In the genomic region with DNA sequence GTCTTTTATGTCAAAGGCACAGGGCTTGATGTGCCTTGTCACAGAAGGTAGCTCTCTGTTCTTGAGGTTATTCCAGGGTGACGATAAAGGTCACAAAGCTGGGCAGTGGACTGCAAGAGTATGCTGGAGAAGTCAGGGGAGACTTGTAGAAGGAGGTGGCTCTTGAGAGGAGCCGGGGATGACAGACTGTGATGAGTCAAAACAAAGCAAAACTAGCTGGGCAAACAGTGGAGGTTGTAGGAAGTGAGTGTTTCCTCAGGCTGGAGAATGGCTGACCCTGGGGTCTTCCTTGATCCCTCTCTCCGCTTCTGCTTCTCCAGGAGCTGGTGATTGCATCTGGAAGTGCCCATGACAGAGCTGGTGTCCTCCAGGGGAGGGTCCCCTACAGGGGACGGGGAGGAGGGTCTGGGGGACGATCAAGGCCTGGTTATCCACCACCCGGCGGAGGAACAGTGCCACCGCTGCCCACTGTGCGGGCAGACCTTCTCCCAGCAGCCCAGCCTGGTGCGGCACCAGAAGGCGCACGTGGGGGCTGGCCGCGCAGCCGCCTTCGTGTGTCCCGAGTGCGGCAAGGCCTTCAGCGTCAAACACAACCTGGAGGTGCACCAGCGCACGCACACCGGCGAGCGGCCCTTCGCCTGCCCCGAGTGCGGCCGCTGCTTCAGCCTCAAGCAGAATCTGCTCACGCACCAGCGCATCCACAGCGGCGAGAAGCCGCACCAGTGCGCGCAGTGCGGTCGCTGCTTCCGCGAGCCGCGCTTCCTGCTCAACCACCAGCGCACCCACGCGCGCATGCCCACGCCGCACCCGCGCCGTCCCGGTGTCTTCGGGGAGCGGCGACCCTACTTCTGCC, we compare ENCODE assay signal across 8 mouse cellular contexts. TPM values are rescaled to one million over a fixed set of nuclear protein-coding genes. Genes with fewer than 3 reads are reported as not detected.
A peak's percentile ranks its signal among the peaks of the same experiment; 100 is the strongest.
DNase-seq lines count a peak whose midpoint lies in the region; ATAC-seq and TF ChIP-seq lines count a peak whose summit lies in the region.

No protein-coding gene starts in this region.

- peak overlapping the region; percentile 82 for H3K4me2 ChIP-seq in heart, embryonic 12.5 days
- peak overlapping the region; percentile 72 for H3K4me2 ChIP-seq in forebrain, embryonic 13.5 days
- H3K4me2 ChIP-seq in kidney, embryonic 16.5 days (replicated peaks; ENCODE audit: low read depth, low read length) = peak overlapping the region; percentile 92
- H3K4me2 ChIP-seq in liver, embryonic 15.5 days = peak overlapping the region; percentile 66

- H3K27me3 ChIP-seq in heart, embryonic 12.5 days (replicated peaks) = peaks cover 35% of the 10 kb centered on the region
- H3K27me3 ChIP-seq in forebrain, embryonic 13.5 days = peaks cover 50% of the 10 kb centered on the region
- peaks cover 4% of the 10 kb centered on the region; the same call in 1 of the 2 replicates for H3K27me3 ChIP-seq in kidney, embryonic 16.5 days (ENCODE audit: insufficient read depth, low read length)
- H3K27me3 ChIP-seq in liver, embryonic 15.5 days = peaks cover 50% of the 10 kb centered on the region

- H3K36me3 ChIP-seq in heart, embryonic 12.5 days = no peaks in the 10 kb centered on the region
- H3K36me3 ChIP-seq in forebrain, embryonic 13.5 days (ENCODE audit: poor library complexity, severe bottlenecking) = no peaks in the 10 kb centered on the region
- no peaks in the 10 kb centered on the region for H3K36me3 ChIP-seq in kidney, embryonic 16.5 days (ENCODE audit: insufficient read depth, low read length)
- H3K36me3 ChIP-seq in liver, embryonic 15.5 days (replicated peaks) = no peaks in the 10 kb centered on the region

- WGBS in heart, embryonic 12.5 days = 7% methylated on average over 54 of the region's 54 CpGs
- 8% methylated on average over 52 of the region's 54 CpGs for WGBS in forebrain, embryonic 13.5 days
- 5% methylated on average over 53 of the region's 54 CpGs for WGBS in kidney, embryonic 16.5 days
- 10% methylated on average over 54 of the region's 54 CpGs for WGBS in liver, embryonic 15.5 days (ENCODE audit: insufficient replicate concordance)

- H3K9ac ChIP-seq in heart, embryonic 12.5 days = peak overlapping the region; percentile 57
- peak overlapping the region; percentile 69 for H3K9ac ChIP-seq in forebrain, embryonic 13.5 days
- H3K9ac ChIP-seq in kidney, embryonic 16.5 days (replicated peaks; ENCODE audit: low read length) = peak overlapping the region; percentile 69
- H3K9ac ChIP-seq in liver, embryonic 15.5 days = no peak overlapping the region

- TF ChIP-seq POLR2A in brain, embryonic 14.5 days (IDR thresholded peaks at IDR 0.05; ENCODE audit: borderline replicate concordance, extremely low read depth, insufficient read depth, insufficient read length, poor library complexity, severe bottlenecking) = peak; percentile 37; the same call in 1 of the 2 replicates

- no peak overlapping the region for H3K27ac ChIP-seq in heart, embryonic 12.5 days (ENCODE audit: poor library complexity, severe bottlenecking)
- H3K27ac ChIP-seq in forebrain, embryonic 13.5 days = no peak overlapping the region
- peak overlapping the region; percentile 84 for H3K27ac ChIP-seq in kidney, embryonic 16.5 days (ENCODE audit: low read length)
- no peak overlapping the region for H3K27ac ChIP-seq in liver, embryonic 15.5 days (replicated peaks)

- H3K9me3 ChIP-seq in heart, embryonic 12.5 days (replicated peaks) = no peaks in the 10 kb centered on the region
- no peaks in the 10 kb centered on the region for H3K9me3 ChIP-seq in forebrain, embryonic 13.5 days (replicated peaks)
- no peaks in the 10 kb centered on the region for H3K9me3 ChIP-seq in kidney, embryonic 16.5 days (ENCODE audit: low read length)
- no peaks in the 10 kb centered on the region for H3K9me3 ChIP-seq in liver, embryonic 15.5 days (replicated peaks)

- peak; percentile 26; the same call in 1 of the 2 replicates for ATAC-seq in heart, embryonic 12.5 days (ENCODE audit: insufficient number of reproducible peaks, low FRiP score)
- ATAC-seq in forebrain, embryonic 13.5 days = peak; percentile 77
- ATAC-seq in kidney, embryonic 16.5 days (ENCODE audit: low FRiP score, low TSS enrichment) = peak; percentile 21; the same call in 1 of the 2 replicates
- no peak for ATAC-seq in liver, embryonic 15.5 days (ENCODE audit: insufficient read depth)

- H3K4me1 ChIP-seq in heart, embryonic 12.5 days (replicated peaks) = peaks cover 23% of the 10 kb centered on the region
- peaks cover 20% of the 10 kb centered on the region for H3K4me1 ChIP-seq in forebrain, embryonic 13.5 days
- H3K4me1 ChIP-seq in kidney, embryonic 16.5 days (ENCODE audit: insufficient read depth, low read length) = peaks cover 18% of the 10 kb centered on the region
- peaks cover 19% of the 10 kb centered on the region for H3K4me1 ChIP-seq in liver, embryonic 15.5 days (replicated peaks)

- no peak for TF ChIP-seq CTCF in brain, embryonic 14.5 days (IDR thresholded peaks at IDR 0.05; ENCODE audit: borderline replicate concordance, extremely low read depth, insufficient read depth, insufficient read length)

- no peak for DNase-seq in heart, postnatal 4 days
- DNase-seq in brain, embryonic 14.5 days (ENCODE audit: low read depth) = peak; percentile 71
- peak; percentile 74 for DNase-seq in right cerebral cortex, adult 18-20 months
- no peak for DNase-seq in urinary bladder, postnatal 10 days (ENCODE audit: low spot score)

- peak overlapping the region; percentile 41 for H3K4me3 ChIP-seq in heart, embryonic 12.5 days
- peak overlapping the region; percentile 47 for H3K4me3 ChIP-seq in forebrain, embryonic 13.5 days
- H3K4me3 ChIP-seq in kidney, embryonic 16.5 days (ENCODE audit: low read length) = peak overlapping the region; percentile 48
- H3K4me3 ChIP-seq in liver, embryonic 15.5 days (replicated peaks) = peak overlapping the region; percentile 37

RNA-seq across cellular contexts. Expression of a gene that starts 2.5 kb away (rescaled TPM):
- polyA plus RNA-seq in heart, embryonic 12.5 days (2016; fragmentation: Nextera tagmentation; extraction: Ambion mirVana) = 1.3 TPM in 2 replicates
- under 1 TPM; 0.41 to 0.50 TPM for total RNA-seq in heart, postnatal 4 days (2021)
- 11.0 and 14.0 TPM in 2 replicates for polyA plus RNA-seq in brain, embryonic 14.5 days (2012; rRNA removed)
- polyA plus RNA-seq in forebrain, embryonic 13.5 days (2015; fragmentation: Nextera tagmentation; extraction: Ambion mirVana) = 3.1 and 5.4 TPM in 2 replicates
- 4.3 and 5.4 TPM in 2 replicates for polyA plus RNA-seq in kidney, embryonic 16.5 days (2015; fragmentation: Nextera tagmentation; extraction: Ambion mirVana)
- polyA plus RNA-seq in liver, embryonic 15.5 days (2015; fragmentation: Nextera tagmentation; extraction: Ambion mirVana) = 0.18 and 0.24 TPM in 2 replicates

RNA-seq across cellular contexts. Expression of a gene that starts 18.0 kb away (rescaled TPM):
- 0.90 and 1.2 TPM in 2 replicates for polyA plus RNA-seq in heart, embryonic 12.5 days (2016; fragmentation: Nextera tagmentation; extraction: Ambion mirVana)
- 1 to 10 TPM; 9.0 to 9.3 TPM for total RNA-seq in heart, postnatal 4 days (2021)
- 0.81 and 1.6 TPM in 2 replicates for polyA plus RNA-seq in brain, embryonic 14.5 days (2012; rRNA removed)
- polyA plus RNA-seq in forebrain, embryonic 13.5 days (2015; fragmentation: Nextera tagmentation; extraction: Ambion mirVana) = 0.19 and 0.28 TPM in 2 replicates
- 3.5 TPM in 2 replicates for polyA plus RNA-seq in kidney, embryonic 16.5 days (2015; fragmentation: Nextera tagmentation; extraction: Ambion mirVana)
- polyA plus RNA-seq in liver, embryonic 15.5 days (2015; fragmentation: Nextera tagmentation; extraction: Ambion mirVana) = 0.81 and 0.92 TPM in 2 replicates

RNA-seq across cellular contexts. Expression of a gene that starts 27.2 kb away (rescaled TPM):
- polyA plus RNA-seq in heart, embryonic 12.5 days (2016; fragmentation: Nextera tagmentation; extraction: Ambion mirVana) = 5.6 and 5.8 TPM in 2 replicates
- 1 to 10 TPM; 4.0 to 5.4 TPM for total RNA-seq in heart, postnatal 4 days (2021)
- polyA plus RNA-seq in brain, embryonic 14.5 days (2012; rRNA removed) = 14.6 and 15.0 TPM in 2 replicates
- polyA plus RNA-seq in forebrain, embryonic 13.5 days (2015; fragmentation: Nextera tagmentation; extraction: Ambion mirVana) = 13.4 and 13.8 TPM in 2 replicates
- 7.5 and 9.3 TPM in 2 replicates for polyA plus RNA-seq in kidney, embryonic 16.5 days (2015; fragmentation: Nextera tagmentation; extraction: Ambion mirVana)
- 1.7 and 1.9 TPM in 2 replicates for polyA plus RNA-seq in liver, embryonic 15.5 days (2015; fragmentation: Nextera tagmentation; extraction: Ambion mirVana)

RNA-seq across cellular contexts. Expression of a gene that starts 35.3 kb away (rescaled TPM):
- not detected in 2 replicates for polyA plus RNA-seq in heart, embryonic 12.5 days (2016; fragmentation: Nextera tagmentation; extraction: Ambion mirVana)
- not detected for total RNA-seq in heart, postnatal 4 days (2021)
- polyA plus RNA-seq in brain, embryonic 14.5 days (2012; rRNA removed) = not detected in 2 replicates
- polyA plus RNA-seq in forebrain, embryonic 13.5 days (2015; fragmentation: Nextera tagmentation; extraction: Ambion mirVana) = 1.7 TPM in 1 of 2 replicates, not detected in the other
- polyA plus RNA-seq in kidney, embryonic 16.5 days (2015; fragmentation: Nextera tagmentation; extraction: Ambion mirVana) = 0.69 TPM in 1 of 2 replicates, not detected in the other
- not detected in 2 replicates for polyA plus RNA-seq in liver, embryonic 15.5 days (2015; fragmentation: Nextera tagmentation; extraction: Ambion mirVana)

RNA-seq across cellular contexts. Expression of a gene that starts 35.4 kb away (rescaled TPM):
- 32.1 and 32.7 TPM in 2 replicates for polyA plus RNA-seq in heart, embryonic 12.5 days (2016; fragmentation: Nextera tagmentation; extraction: Ambion mirVana)
- 10 to 100 TPM; 30.4 to 31.2 TPM for total RNA-seq in heart, postnatal 4 days (2021)
- 60.0 and 69.2 TPM in 2 replicates for polyA plus RNA-seq in brain, embryonic 14.5 days (2012; rRNA removed)
- polyA plus RNA-seq in forebrain, embryonic 13.5 days (2015; fragmentation: Nextera tagmentation; extraction: Ambion mirVana) = 35.8 and 38.8 TPM in 2 replicates
- polyA plus RNA-seq in kidney, embryonic 16.5 days (2015; fragmentation: Nextera tagmentation; extraction: Ambion mirVana) = 52.9 and 59.3 TPM in 2 replicates
- 9.9 and 12.4 TPM in 2 replicates for polyA plus RNA-seq in liver, embryonic 15.5 days (2015; fragmentation: Nextera tagmentation; extraction: Ambion mirVana)

Comparison
In these comparisons a context has a peak if more than half of its experiments do, and no peak if none do; other contexts are left out.
1. DNase-seq: peak in brain, embryonic 14.5 days (single experiment) and right cerebral cortex, adult 18-20 months (single experiment); none in heart, postnatal 4 days (single experiment) and urinary bladder, postnatal 10 days (single experiment).
2. Peak in every context shown above with its lines, with median percentiles within 50 percentile points of each other: H3K4me2 ChIP-seq and H3K4me3 ChIP-seq.